Mouse (Mus musculus): Measurements from ENCODE around the gene Laptm5. TPM values are rescaled to one million over a fixed set of nuclear protein-coding genes. Genes with fewer than 3 reads are reported as not detected.
A peak's percentile ranks its signal among the peaks of the same experiment; 100 is the strongest.

The Laptm5 gene
- polyA plus RNA-seq, 1 experiment from 2014 or later, result 42.5 TPM

DNA sequence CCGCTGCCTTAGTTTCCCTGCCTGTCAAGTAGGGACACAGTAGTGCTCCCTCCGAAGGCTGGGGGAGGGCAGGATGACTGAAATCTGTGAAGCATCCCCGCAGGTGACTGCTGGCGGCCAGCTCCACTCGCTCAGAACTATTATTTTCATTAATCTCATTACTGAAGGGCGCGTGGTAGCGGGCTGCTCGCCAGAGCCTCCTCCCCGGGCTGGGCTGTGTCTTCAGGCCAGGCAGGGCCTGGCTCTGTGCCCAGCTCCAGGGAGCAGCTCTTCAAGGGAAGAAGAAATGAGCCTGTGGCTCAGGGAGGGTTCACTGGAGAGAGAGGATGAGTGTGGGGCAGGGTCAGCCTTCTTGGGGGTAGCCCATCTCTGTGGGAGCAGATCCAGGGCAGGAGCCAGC is 38.3 kb upstream of the Laptm5 start:
- 14% methylated on average over 10 of the region's 10 CpGs for WGBS
- no peaks in the 10 kb centered on the region for H3K36me3 ChIP-seq (ENCODE audit: insufficient read depth)
- DNase-seq, result peak; percentile 96
- TF ChIP-seq CTCF (IDR thresholded peaks at IDR 0.05; ENCODE audit: low read depth), result no peak
- H3K4me3 ChIP-seq (ENCODE audit: low read depth, low read length), result no peak overlapping the region
- H3K9me3 ChIP-seq (ENCODE audit: low read depth, low read length), result no peaks in the 10 kb centered on the region
- 0 out of 2 replicates have a peak, but pooled peaks cover 6% of the 10 kb centered on the region for H3K27me3 ChIP-seq (ENCODE audit: insufficient read depth, low read length)
- H3K4me2 ChIP-seq, result peak overlapping the region; percentile 23; the same call in 1 of the 2 replicates
- no peak overlapping the region; the same call in 1 of the 2 replicates for H3K9ac ChIP-seq
- ATAC-seq (ENCODE audit: insufficient read depth), result peak; percentile 70; the same call in 1 of the 2 replicates
- H3K4me1 ChIP-seq (ENCODE audit: insufficient read depth), result peaks cover 6% of the 10 kb centered on the region; the same call in 1 of the 2 replicates
- H3K27ac ChIP-seq (ENCODE audit: low read depth), result no peak overlapping the region

DNA sequence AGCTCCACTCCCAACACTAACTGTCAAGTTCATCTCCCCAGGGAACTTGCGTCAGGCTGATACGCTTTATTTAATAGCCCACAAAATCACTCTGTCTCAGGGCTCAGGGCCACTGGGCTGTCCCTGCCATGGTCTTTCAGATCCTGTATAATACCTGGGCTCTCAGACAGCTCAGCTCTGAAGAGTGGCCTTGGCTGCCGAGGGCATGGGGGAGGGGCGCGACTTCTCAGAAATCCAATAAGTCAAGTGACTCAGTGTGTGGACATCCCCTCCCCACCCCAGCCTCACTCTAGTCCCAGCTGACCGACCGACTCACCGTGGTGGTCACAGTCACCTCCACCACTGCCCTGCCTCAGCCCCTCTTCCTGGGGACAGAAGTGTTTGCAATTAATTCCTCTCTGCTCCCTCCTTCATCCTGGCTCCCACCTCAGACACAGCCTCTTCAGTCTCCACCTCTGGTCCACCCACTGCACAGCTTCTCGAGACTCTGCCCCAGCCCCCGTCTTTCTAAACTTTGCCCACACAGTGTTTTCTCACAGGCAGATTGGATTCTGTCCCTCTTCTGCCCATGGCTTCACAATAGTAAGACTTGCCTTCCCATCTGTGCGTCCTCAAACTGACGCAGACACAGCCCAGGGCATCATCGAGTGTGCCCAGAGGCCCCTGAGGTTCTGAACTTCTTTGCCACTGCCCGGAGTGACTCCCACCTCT is 36.8 kb upstream of the Laptm5 start:
- Histone ChIP-seq H3K9ac (no peak overlapping the region), H3K4me2 (no peak overlapping the region), H3K27me3 (ENCODE audit: insufficient read depth, low read length) (0 out of 2 replicates have a peak, but pooled peaks cover 6% of the 10 kb centered on the region), H3K27ac (ENCODE audit: low read depth) (no peak overlapping the region), H3K9me3 (ENCODE audit: low read depth, low read length) (no peaks in the 10 kb centered on the region), H3K4me1 (ENCODE audit: insufficient read depth) (peaks cover 6% of the 10 kb centered on the region; the same call in 1 of the 2 replicates), H3K36me3 (ENCODE audit: insufficient read depth) (no peaks in the 10 kb centered on the region), H3K4me3 (ENCODE audit: low read depth, low read length) (no peak overlapping the region)
- no peak for ATAC-seq (ENCODE audit: insufficient read depth)
- TF ChIP-seq CTCF (IDR thresholded peaks at IDR 0.05; ENCODE audit: low read depth), result no peak
- no peak for DNase-seq
- 42% methylated on average over 14 of the region's 14 CpGs for WGBS

DNA sequence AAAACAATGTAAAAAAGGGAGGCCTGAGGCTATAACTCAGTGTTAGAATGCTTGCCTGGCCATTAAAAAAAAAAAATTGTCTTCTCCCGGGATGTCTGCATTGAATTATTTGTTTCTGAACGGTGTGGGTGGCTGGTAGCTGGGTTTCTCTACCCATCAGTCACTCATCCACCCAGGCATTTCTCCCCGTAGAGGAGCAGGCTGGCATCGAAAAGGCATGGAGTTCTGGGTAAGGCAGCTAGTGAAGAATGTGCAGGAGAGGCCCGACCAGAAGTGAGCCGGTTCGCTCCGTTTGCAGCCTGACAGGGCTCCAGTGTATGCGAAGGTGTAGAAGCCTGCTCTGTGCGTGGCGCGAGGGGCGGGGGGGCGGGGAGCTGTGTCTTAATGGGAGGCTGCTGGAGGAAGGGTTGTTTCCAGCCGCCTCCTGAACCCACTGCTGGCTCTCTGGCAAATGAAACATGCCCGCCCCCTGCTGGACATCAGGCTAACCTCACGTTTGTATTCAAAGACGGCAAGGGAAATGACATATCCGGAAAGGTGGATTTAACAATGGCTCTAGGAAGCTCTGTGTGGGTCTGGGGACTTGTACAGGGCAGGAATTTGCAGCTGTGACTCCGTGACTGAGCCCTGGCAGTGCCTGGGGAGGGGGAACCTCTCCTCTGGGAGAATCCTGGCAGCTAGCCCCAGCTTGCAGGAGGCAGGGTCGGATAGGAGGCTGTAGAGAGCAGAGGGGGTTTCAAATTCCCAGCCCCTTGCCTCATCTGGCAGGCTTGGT is 34.5 kb upstream of the Laptm5 start:
- peak overlapping the region; percentile 55; the same call in 1 of the 2 replicates for H3K27ac ChIP-seq (ENCODE audit: low read depth)
- peak overlapping the region; percentile 55 for H3K4me2 ChIP-seq
- TF ChIP-seq CTCF (IDR thresholded peaks at IDR 0.05; ENCODE audit: low read depth), result peak; percentile 93

DNA sequence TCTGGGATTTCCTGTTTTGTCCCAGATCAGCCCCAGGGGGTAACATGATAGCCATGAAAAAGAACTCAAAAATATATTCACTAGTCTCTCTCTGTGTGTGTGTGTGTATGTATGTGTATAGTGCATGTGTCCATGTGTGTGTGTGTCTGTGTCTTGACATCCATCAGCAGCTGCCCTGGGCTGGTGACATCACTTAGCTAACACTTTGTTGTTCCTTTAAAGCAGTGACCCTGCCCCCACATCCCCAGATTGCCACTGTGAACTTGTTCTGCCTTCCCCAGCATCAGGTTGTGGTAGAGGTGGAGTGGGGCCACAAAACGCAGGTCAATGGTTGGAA is 33.9 kb upstream of the Laptm5 start:
- H3K9me3 ChIP-seq (ENCODE audit: low read depth, low read length), result no peaks in the 10 kb centered on the region
- H3K4me1 ChIP-seq (ENCODE audit: insufficient read depth), result peaks cover 6% of the 10 kb centered on the region; the same call in 1 of the 2 replicates
- H3K27me3 ChIP-seq (ENCODE audit: insufficient read depth, low read length), result 0 out of 2 replicates have a peak, but pooled peaks cover 6% of the 10 kb centered on the region
- no peak overlapping the region for H3K9ac ChIP-seq
- 59% methylated on average over 1 of the region's 1 CpGs for WGBS
- TF ChIP-seq CTCF (IDR thresholded peaks at IDR 0.05; ENCODE audit: low read depth), result no peak
- ATAC-seq (ENCODE audit: insufficient read depth) (peak; percentile 16; the same call in 1 of the 2 replicates), DNase-seq (no peak)
- no peak overlapping the region for H3K27ac ChIP-seq (ENCODE audit: low read depth)
- H3K36me3 ChIP-seq (ENCODE audit: insufficient read depth), result no peaks in the 10 kb centered on the region
- H3K4me3 ChIP-seq (ENCODE audit: low read depth, low read length), result no peak overlapping the region
- no peak overlapping the region for H3K4me2 ChIP-seq

More for the DNA sequence above, 34.5 kb upstream of the Laptm5 start:
- Histone ChIP-seq H3K4me3 (ENCODE audit: low read depth, low read length) (no peak overlapping the region), H3K27me3 (ENCODE audit: insufficient read depth, low read length) (0 out of 2 replicates have a peak, but pooled peaks cover 6% of the 10 kb centered on the region), H3K9me3 (ENCODE audit: low read depth, low read length) (no peaks in the 10 kb centered on the region), H3K36me3 (ENCODE audit: insufficient read depth) (no peaks in the 10 kb centered on the region), H3K4me1 (ENCODE audit: insufficient read depth) (peaks cover 6% of the 10 kb centered on the region; the same call in 1 of the 2 replicates), H3K9ac (no peak overlapping the region)
- DNase-seq (peak; percentile 95), ATAC-seq (ENCODE audit: insufficient read depth) (peak; percentile 74)
- 4% methylated on average over 21 of the region's 21 CpGs for WGBS

DNA sequence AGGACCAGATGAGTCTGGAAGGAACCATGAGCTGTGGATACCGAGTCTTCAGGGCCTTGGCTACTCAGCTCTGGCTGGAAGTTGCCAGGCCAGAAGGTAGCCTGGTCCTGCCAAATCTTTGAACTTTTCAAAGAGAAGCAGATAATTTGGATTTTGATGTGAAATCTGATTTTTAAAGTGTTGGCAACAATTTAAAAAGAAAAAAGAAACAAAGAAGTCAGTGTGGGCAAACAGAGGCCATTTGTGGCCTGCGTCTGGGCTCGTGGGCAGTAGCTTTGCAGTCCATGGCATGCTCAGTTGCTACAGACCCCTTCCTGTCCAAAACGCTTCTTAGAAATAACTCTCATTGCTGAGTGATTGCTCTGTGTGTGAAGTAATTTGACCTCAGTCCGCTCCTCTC is 31.6 kb upstream of the Laptm5 start:
- no peaks in the 10 kb centered on the region for H3K27me3 ChIP-seq (ENCODE audit: insufficient read depth, low read length)
- H3K9ac ChIP-seq, result no peak overlapping the region
- ATAC-seq (ENCODE audit: insufficient read depth) (no peak), DNase-seq (no peak)
- no peak overlapping the region for H3K4me3 ChIP-seq (ENCODE audit: low read depth, low read length)
- TF ChIP-seq CTCF (IDR thresholded peaks at IDR 0.05; ENCODE audit: low read depth), result no peak
- no peaks in the 10 kb centered on the region for H3K4me1 ChIP-seq (ENCODE audit: insufficient read depth)
- WGBS, result 46% methylated on average over 5 of the region's 5 CpGs
- H3K36me3 ChIP-seq (ENCODE audit: insufficient read depth), result no peaks in the 10 kb centered on the region
- no peak overlapping the region for H3K4me2 ChIP-seq
- no peak overlapping the region for H3K27ac ChIP-seq (ENCODE audit: low read depth)
- H3K9me3 ChIP-seq (ENCODE audit: low read depth, low read length), result no peaks in the 10 kb centered on the region

DNA sequence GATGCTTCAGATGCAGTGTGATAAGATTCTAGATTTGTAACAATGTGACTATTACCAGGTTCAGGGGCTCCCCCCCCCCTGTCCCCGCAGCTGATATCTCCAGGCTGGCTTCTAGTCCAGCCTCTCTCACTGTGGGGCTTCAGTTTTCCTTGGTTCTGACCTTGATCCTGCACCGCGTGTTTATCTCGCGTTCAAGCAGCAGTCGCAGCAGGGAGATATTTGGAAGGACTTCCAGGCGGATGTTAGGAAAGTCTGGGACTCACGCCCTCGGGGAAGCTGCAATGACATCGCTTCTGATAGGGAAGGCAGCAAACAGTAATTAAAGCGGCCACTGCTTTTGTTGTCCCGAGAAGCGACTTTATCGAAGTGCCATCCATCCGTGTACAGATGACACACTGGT is 30.2 kb upstream of the Laptm5 start:
- Histone ChIP-seq H3K4me2 (no peak overlapping the region), H3K9me3 (ENCODE audit: low read depth, low read length) (no peaks in the 10 kb centered on the region), H3K4me3 (ENCODE audit: low read depth, low read length) (no peak overlapping the region), H3K27ac (ENCODE audit: low read depth) (no peak overlapping the region), H3K36me3 (ENCODE audit: insufficient read depth) (no peaks in the 10 kb centered on the region), H3K27me3 (ENCODE audit: insufficient read depth, low read length) (no peaks in the 10 kb centered on the region), H3K9ac (no peak overlapping the region), H3K4me1 (ENCODE audit: insufficient read depth) (no peaks in the 10 kb centered on the region)
- TF ChIP-seq CTCF (IDR thresholded peaks at IDR 0.05; ENCODE audit: low read depth), result no peak
- DNase-seq (no peak), ATAC-seq (ENCODE audit: insufficient read depth) (no peak)
- WGBS, result 46% methylated on average over 15 of the region's 15 CpGs
